Comparison of ENCODE assay signal across 8 mouse cellular contexts in the genomic region with DNA sequence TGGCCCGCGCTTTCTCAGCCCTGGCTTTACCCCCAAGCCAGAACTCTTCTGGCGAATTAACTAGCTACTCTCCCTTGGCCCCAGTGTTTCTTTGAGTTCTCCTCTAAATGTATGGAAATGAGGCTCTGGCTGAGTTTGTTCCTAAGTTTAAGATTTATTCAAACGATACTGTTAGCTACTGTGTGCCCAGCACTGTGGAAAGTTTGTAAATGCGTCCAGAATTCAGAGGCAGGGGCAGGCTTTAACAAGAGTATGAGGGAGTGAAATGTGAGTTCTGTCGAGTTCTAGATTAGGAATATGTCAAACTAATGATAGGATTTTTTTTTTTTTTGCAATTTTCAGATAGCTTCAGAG. TPM values are rescaled to one million over a fixed set of nuclear protein-coding genes. Genes with fewer than 3 reads are reported as not detected.
DNase-seq lines count a peak whose midpoint lies in the region; ATAC-seq and TF ChIP-seq lines count a peak whose summit lies in the region.

No protein-coding gene starts in this region.

- peak overlapping the region; percentile 74; the same call in 1 of the 2 replicates for H3K27ac ChIP-seq in kidney, postnatal 0 days
- peak overlapping the region; percentile 90 for H3K27ac ChIP-seq in embryonic facial prominence, embryonic 10.5 days (replicated peaks)
- H3K27ac ChIP-seq in intestine, embryonic 14.5 days (ENCODE audit: low read depth), result peak overlapping the region; percentile 88
- 0 out of 2 replicates have a peak overlapping the region, but pooled peaks have one; percentile 18 for H3K27ac ChIP-seq in midbrain, postnatal 0 days (ENCODE audit: low read depth, low read length)

- no peaks in the 10 kb centered on the region for H3K9me3 ChIP-seq in kidney, postnatal 0 days (replicated peaks; ENCODE audit: low read length)
- no peaks in the 10 kb centered on the region for H3K9me3 ChIP-seq in embryonic facial prominence, embryonic 10.5 days
- H3K9me3 ChIP-seq in intestine, embryonic 14.5 days (ENCODE audit: control insufficient read depth, low read length), result no peaks in the 10 kb centered on the region
- no peaks in the 10 kb centered on the region for H3K9me3 ChIP-seq in midbrain, postnatal 0 days (ENCODE audit: low read length)

- H3K4me1 ChIP-seq in kidney, postnatal 0 days (replicated peaks; ENCODE audit: insufficient read depth, low read length), result no peaks in the 10 kb centered on the region
- H3K4me1 ChIP-seq in embryonic facial prominence, embryonic 10.5 days, result no peaks in the 10 kb centered on the region
- H3K4me1 ChIP-seq in intestine, embryonic 14.5 days (replicated peaks; ENCODE audit: control insufficient read depth, insufficient read depth, low read length), result no peaks in the 10 kb centered on the region
- H3K4me1 ChIP-seq in midbrain, postnatal 0 days (ENCODE audit: insufficient read depth, low read length), result no peaks in the 10 kb centered on the region

- 26% methylated on average over 6 of the region's 6 CpGs for WGBS in kidney, postnatal 0 days
- 18% methylated on average over 6 of the region's 6 CpGs for WGBS in embryonic facial prominence, embryonic 10.5 days
- WGBS in intestine, embryonic 14.5 days, result 17% methylated on average over 6 of the region's 6 CpGs
- 18% methylated on average over 6 of the region's 6 CpGs for WGBS in midbrain, postnatal 0 days

- peak; percentile 1 for DNase-seq in kidney, postnatal 0 days (ENCODE audit: low spot score)
- DNase-seq in kidney, adult 8-10 months, result no peak
- DNase-seq in embryonic facial prominence, embryonic 10.5 days (ENCODE audit: low spot score), result no peak
- no peak for DNase-seq in intestine, embryonic 14.5 days (ENCODE audit: low spot score)
- DNase-seq in midbrain, postnatal 0 days (ENCODE audit: low spot score), result no peak
- no peak for DNase-seq in thymus, postnatal 25 days
- no peak for DNase-seq in cerebellum, adult 9-10 months

- peak overlapping the region; percentile 57; the same call in 1 of the 2 replicates for H3K9ac ChIP-seq in kidney, postnatal 0 days (ENCODE audit: low read depth, low read length)
- peak overlapping the region; percentile 44 for H3K9ac ChIP-seq in intestine, embryonic 14.5 days (ENCODE audit: low read length)
- H3K9ac ChIP-seq in midbrain, postnatal 0 days (replicated peaks; ENCODE audit: low read length, poor library complexity, severe bottlenecking), result peak overlapping the region; percentile 54; the same call in 1 of the 2 replicates

- peak overlapping the region; percentile 54 for H3K4me3 ChIP-seq in kidney, postnatal 0 days (replicated peaks; ENCODE audit: low read depth, low read length)
- peak overlapping the region; percentile 70 for H3K4me3 ChIP-seq in embryonic facial prominence, embryonic 10.5 days
- H3K4me3 ChIP-seq in intestine, embryonic 14.5 days (ENCODE audit: low read depth, low read length), result peak overlapping the region; percentile 40
- H3K4me3 ChIP-seq in midbrain, postnatal 0 days (ENCODE audit: low read depth, low read length), result peak overlapping the region; percentile 46

- no peaks in the 10 kb centered on the region for H3K36me3 ChIP-seq in kidney, postnatal 0 days (ENCODE audit: insufficient read depth, low read length)
- peaks cover 4% of the 10 kb centered on the region; the same call in 1 of the 2 replicates for H3K36me3 ChIP-seq in embryonic facial prominence, embryonic 10.5 days (replicated peaks)
- no peaks in the 10 kb centered on the region for H3K36me3 ChIP-seq in intestine, embryonic 14.5 days (ENCODE audit: control insufficient read depth, insufficient read depth, low read length)
- no peaks in the 10 kb centered on the region for H3K36me3 ChIP-seq in midbrain, postnatal 0 days (ENCODE audit: insufficient read depth, low read length)

- 0 out of 2 replicates have a peak, but pooled peaks have one; percentile 11 for ATAC-seq in kidney, postnatal 0 days (replicated peaks; ENCODE audit: low FRiP score, low read depth)
- peak; percentile 25; the same call in 1 of the 2 replicates for ATAC-seq in intestine, embryonic 14.5 days (replicated peaks; ENCODE audit: low FRiP score, low TSS enrichment, low read depth)
- ATAC-seq in midbrain, postnatal 0 days (ENCODE audit: low FRiP score), result 0 out of 2 replicates have a peak, but pooled peaks have one; percentile 1
- ATAC-seq in frontal cortex, adult (ENCODE audit: low TSS enrichment), result no peak

- TF ChIP-seq CTCF in kidney, postnatal 0 days (IDR thresholded peaks at IDR 0.05; ENCODE audit: low read depth), result no peak
- TF ChIP-seq CTCF in midbrain, postnatal 0 days (IDR thresholded peaks at IDR 0.05), result no peak

- H3K4me2 ChIP-seq in kidney, postnatal 0 days (ENCODE audit: low read length), result peak overlapping the region; percentile 64
- H3K4me2 ChIP-seq in intestine, embryonic 14.5 days (ENCODE audit: low read length), result peak overlapping the region; percentile 47
- peak overlapping the region; percentile 47 for H3K4me2 ChIP-seq in midbrain, postnatal 0 days (ENCODE audit: low read depth, low read length, poor library complexity, severe bottlenecking)

- H3K27me3 ChIP-seq in kidney, postnatal 0 days (ENCODE audit: insufficient read depth, low read length), result no peaks in the 10 kb centered on the region
- no peaks in the 10 kb centered on the region for H3K27me3 ChIP-seq in embryonic facial prominence, embryonic 10.5 days (replicated peaks; ENCODE audit: low read depth, poor library complexity, severe bottlenecking)
- no peaks in the 10 kb centered on the region for H3K27me3 ChIP-seq in intestine, embryonic 14.5 days (replicated peaks; ENCODE audit: control insufficient read depth, insufficient read depth, low read length)
- H3K27me3 ChIP-seq in midbrain, postnatal 0 days (ENCODE audit: insufficient read depth, low read length), result no peaks in the 10 kb centered on the region

RNA-seq across cellular contexts. Expression of gene Timm8a1, which starts 0.3 kb away (rescaled TPM):
- polyA plus RNA-seq in kidney, postnatal 0 days (2015; fragmentation: Nextera tagmentation; extraction: Ambion mirVana), result 99.1 and 106 TPM in 2 replicates
- polyA plus RNA-seq in embryonic facial prominence, embryonic 10.5 days (2016; fragmentation: Nextera tagmentation; extraction: Ambion mirVana), result 97.4 and 103 TPM in 2 replicates
- 115 and 122 TPM in 2 replicates for polyA plus RNA-seq in intestine, embryonic 14.5 days (2014; fragmentation: Nextera tagmentation; extraction: Ambion mirVana)
- total RNA-seq in midbrain, postnatal 0 days (2014; rRNA removed), result 5.3 and 11.7 TPM in 2 replicates
- 35.2 and 37.4 TPM in 2 replicates for polyA plus RNA-seq in midbrain, postnatal 0 days (2015; fragmentation: Nextera tagmentation; extraction: Ambion mirVana)

RNA-seq across cellular contexts. Expression of gene Btk, which starts 41.4 kb away (rescaled TPM):
- polyA plus RNA-seq in kidney, postnatal 0 days (2015; fragmentation: Nextera tagmentation; extraction: Ambion mirVana), result 0.47 and 0.79 TPM in 2 replicates
- 0.84 and 1.1 TPM in 2 replicates for polyA plus RNA-seq in embryonic facial prominence, embryonic 10.5 days (2016; fragmentation: Nextera tagmentation; extraction: Ambion mirVana)
- polyA plus RNA-seq in intestine, embryonic 14.5 days (2014; fragmentation: Nextera tagmentation; extraction: Ambion mirVana), result 0.76 and 0.77 TPM in 2 replicates
- 0.27 and 0.52 TPM in 2 replicates for total RNA-seq in midbrain, postnatal 0 days (2014; rRNA removed)
- 0.48 and 0.56 TPM in 2 replicates for polyA plus RNA-seq in midbrain, postnatal 0 days (2015; fragmentation: Nextera tagmentation; extraction: Ambion mirVana)

RNA-seq across cellular contexts. Expression of gene Rpl36a, which starts 43.5 kb away (rescaled TPM):
- polyA plus RNA-seq in kidney, postnatal 0 days (2015; fragmentation: Nextera tagmentation; extraction: Ambion mirVana), result 527 and 613 TPM in 2 replicates
- 341 and 352 TPM in 2 replicates for polyA plus RNA-seq in embryonic facial prominence, embryonic 10.5 days (2016; fragmentation: Nextera tagmentation; extraction: Ambion mirVana)
- 523 and 609 TPM in 2 replicates for polyA plus RNA-seq in intestine, embryonic 14.5 days (2014; fragmentation: Nextera tagmentation; extraction: Ambion mirVana)
- total RNA-seq in midbrain, postnatal 0 days (2014; rRNA removed), result 299 and 311 TPM in 2 replicates
- polyA plus RNA-seq in midbrain, postnatal 0 days (2015; fragmentation: Nextera tagmentation; extraction: Ambion mirVana), result 156 and 169 TPM in 2 replicates

RNA-seq across cellular contexts. Expression of gene Gla, which starts 59.0 kb away (rescaled TPM):
- 4.8 and 5.2 TPM in 2 replicates for polyA plus RNA-seq in kidney, postnatal 0 days (2015; fragmentation: Nextera tagmentation; extraction: Ambion mirVana)
- polyA plus RNA-seq in embryonic facial prominence, embryonic 10.5 days (2016; fragmentation: Nextera tagmentation; extraction: Ambion mirVana), result 5.9 and 7.2 TPM in 2 replicates
- polyA plus RNA-seq in intestine, embryonic 14.5 days (2014; fragmentation: Nextera tagmentation; extraction: Ambion mirVana), result 7.1 and 7.4 TPM in 2 replicates
- total RNA-seq in midbrain, postnatal 0 days (2014; rRNA removed), result 5.0 and 7.6 TPM in 2 replicates
- polyA plus RNA-seq in midbrain, postnatal 0 days (2015; fragmentation: Nextera tagmentation; extraction: Ambion mirVana), result 4.6 and 5.1 TPM in 2 replicates

RNA-seq across cellular contexts. Expression of gene Hnrnph2, which starts 59.0 kb away (rescaled TPM):
- polyA plus RNA-seq in kidney, postnatal 0 days (2015; fragmentation: Nextera tagmentation; extraction: Ambion mirVana), result 125 and 131 TPM in 2 replicates
- 218 and 219 TPM in 2 replicates for polyA plus RNA-seq in embryonic facial prominence, embryonic 10.5 days (2016; fragmentation: Nextera tagmentation; extraction: Ambion mirVana)
- polyA plus RNA-seq in intestine, embryonic 14.5 days (2014; fragmentation: Nextera tagmentation; extraction: Ambion mirVana), result 84.7 and 93.2 TPM in 2 replicates
- 42.4 and 48.6 TPM in 2 replicates for total RNA-seq in midbrain, postnatal 0 days (2014; rRNA removed)
- 109 and 116 TPM in 2 replicates for polyA plus RNA-seq in midbrain, postnatal 0 days (2015; fragmentation: Nextera tagmentation; extraction: Ambion mirVana)

Comparison
In these comparisons a context has a peak if more than half of its experiments do, and no peak if none do; other contexts are left out.
1. H3K27ac ChIP-seq: peak in every context shown above with its lines; median percentile 90 in embryonic facial prominence, embryonic 10.5 days; 88 in intestine, embryonic 14.5 days; 74 in kidney, postnatal 0 days; 18 in midbrain, postnatal 0 days.